Comparison of ENCODE assay signal across 27 mouse cellular contexts in genomic region chr17:17678781-17679180, GRCm38 (mm10). TPM values are rescaled to one million over a fixed set of nuclear protein-coding genes. Genes with fewer than 3 reads are reported as not detected.
"Had no signal": no experiment of that assay in that cellular context is flagged by ENCODE, and none has a peak within 500 bp of the region (broad histone marks: within the 10 kb centered on the region; RNA-seq: fewer than 3 reads in every experiment).

No protein-coding gene starts in this region.

- H3K4me2 ChIP-seq: liver, embryonic 15.5 days; lung, embryonic 15.5 days; midbrain, embryonic 12.5 days; neural tube, embryonic 13.5 days; neural tube, embryonic 15.5 days had no signal

- ATAC-seq: liver, postnatal 0 days; lung, postnatal 0 days had no signal

- H3K9me3 ChIP-seq: liver, embryonic 15.5 days; lung, embryonic 15.5 days; midbrain, embryonic 10.5 days; midbrain, embryonic 12.5 days; neural tube, embryonic 13.5 days; neural tube, embryonic 15.5 days had no signal

- H3K27me3 ChIP-seq: liver, embryonic 15.5 days; lung, embryonic 15.5 days; midbrain, embryonic 12.5 days; neural tube, embryonic 13.5 days; neural tube, embryonic 15.5 days had no signal

- H3K4me3 ChIP-seq: liver, embryonic 15.5 days; lung, embryonic 15.5 days; midbrain, embryonic 10.5 days; midbrain, embryonic 12.5 days; myocyte; neural tube, embryonic 13.5 days; neural tube, embryonic 15.5 days had no signal

- H3K27ac ChIP-seq: liver, embryonic 15.5 days; lung, embryonic 15.5 days; midbrain, embryonic 10.5 days; midbrain, embryonic 12.5 days; neural tube, embryonic 13.5 days; neural tube, embryonic 15.5 days had no signal

- H3K4me1 ChIP-seq: liver, embryonic 15.5 days; lung, embryonic 15.5 days; midbrain, embryonic 10.5 days; midbrain, embryonic 12.5 days; neural tube, embryonic 13.5 days; neural tube, embryonic 15.5 days had no signal

- H3K36me3 ChIP-seq: liver, embryonic 15.5 days; lung, embryonic 15.5 days; midbrain, embryonic 10.5 days; midbrain, embryonic 12.5 days; neural tube, embryonic 13.5 days; neural tube, embryonic 15.5 days had no signal

- H3K9ac ChIP-seq: liver, embryonic 15.5 days; liver, postnatal 0 days; lung, embryonic 15.5 days; midbrain, embryonic 12.5 days; neural tube, embryonic 13.5 days; neural tube, embryonic 15.5 days had no signal

- DNase-seq: liver, postnatal 0 days; lung, adult 2 months; lung, postnatal 14 days; lung, postnatal 36 days; midbrain, embryonic 14.5 days; right cerebral cortex, adult 18-20 months; right cerebral cortex, postnatal 25 days; right cerebral cortex, postnatal 4 days; spleen, adult 18-20 months; thymus, adult 18-20 months; thymus, postnatal 14 days; thymus, postnatal 36 days had no signal

RNA-seq across cellular contexts. Expression of gene Vmn2r90, which starts 24.8 kb away (rescaled TPM):
- total RNA-seq: megakaryocyte, adult 5-6 weeks; megakaryocyte-erythroid progenitor cell, adult 5-6 weeks had no signal
- polyA plus RNA-seq: liver, embryonic 15.5 days; liver, postnatal 0 days; lung, adult 2 months; lung, embryonic 15.5 days; lung, postnatal 0 days; midbrain, embryonic 10.5 days; midbrain, embryonic 12.5 days; midbrain, embryonic 14.5 days; myocyte; neural tube, embryonic 11.5 days; neural tube, embryonic 13.5 days; neural tube, embryonic 15.5 days; small intestine, adult 2 months; stomach, embryonic 14.5 days; stomach, embryonic 16.5 days; thymus, postnatal 0 days had no signal
